Mouse (Mus musculus): Measurements from ENCODE around the gene Emx2. TPM values are rescaled to one million over a fixed set of nuclear protein-coding genes. Genes with fewer than 3 reads are reported as not detected.

The Emx2 gene
- total RNA-seq (2021), result 10 to 100 TPM; 22.5 to 24.7 TPM
- long read RNA-seq, experiment 1, transcript Emx2-201 (3 exons, 2,916 nt), result major isoform, 5 of 11 reads
- long read RNA-seq, experiment 1, partial matches to known transcripts, result 0 of 11 reads
- long read RNA-seq, experiment 1, other reads (novel, unspliced or antisense), result 6 of 11 reads
- long read RNA-seq, experiment 2, transcript Emx2-201 (3 exons, 2,916 nt), result major isoform, 7 of 36 reads
- long read RNA-seq, experiment 2, partial matches to known transcripts, result 1 of 36 reads
- long read RNA-seq, experiment 2, other reads (novel, unspliced or antisense), result 28 of 36 reads

GRCm38 (mm10) chr19:59457951-59458742 is at the start of gene Emx2:
Gene Emx2, plus strand, starts transcription at chr19:59458372.
- peak; percentile 88 to 94 for DNase-seq (ENCODE audit: low spot score in 2 of 2)

DNA sequence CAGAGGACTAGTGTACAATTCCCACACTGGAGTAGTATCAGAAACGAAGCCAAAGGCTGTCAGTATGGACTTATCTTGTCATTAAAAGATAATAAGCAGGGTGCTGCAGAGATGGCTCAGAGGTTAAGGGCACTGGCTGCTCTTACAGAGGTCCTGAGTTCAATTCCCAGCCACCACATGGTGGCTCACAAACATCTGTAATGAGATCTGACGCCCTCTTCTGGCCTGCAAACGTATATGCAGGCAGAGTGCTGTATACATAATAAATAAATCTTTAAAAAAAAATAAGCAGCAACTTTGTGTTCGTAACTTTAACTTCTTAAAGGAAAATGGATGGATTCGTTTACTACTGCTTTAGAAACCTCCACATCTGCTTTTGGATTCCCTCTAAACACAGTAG is 44.0 kb upstream of the Emx2 start:
- no peak for DNase-seq (ENCODE audit: low spot score in 2 of 2)

- DNase-seq (ENCODE audit: low spot score in 2 of 2), result peak; percentile 95
Measured at GRCm38 (mm10) chr19:59418024-59418423, 40.1 kb upstream of the Emx2 start.

- DNase-seq (ENCODE audit: low spot score in 2 of 2), result no peak
Measured at GRCm38 (mm10) chr19:59418671-59419070, 39.5 kb upstream of the Emx2 start.

GRCm38 (mm10) chr19:59422393-59422792 is 35.8 kb upstream of the Emx2 start:
- DNase-seq (ENCODE audit: low spot score in 2 of 2), result peak in 1 of 2 experiments; percentile 23

GRCm38 (mm10) chr19:59423685-59424084 is 34.5 kb upstream of the Emx2 start:
- no peak for DNase-seq (ENCODE audit: low spot score in 2 of 2)

DNA sequence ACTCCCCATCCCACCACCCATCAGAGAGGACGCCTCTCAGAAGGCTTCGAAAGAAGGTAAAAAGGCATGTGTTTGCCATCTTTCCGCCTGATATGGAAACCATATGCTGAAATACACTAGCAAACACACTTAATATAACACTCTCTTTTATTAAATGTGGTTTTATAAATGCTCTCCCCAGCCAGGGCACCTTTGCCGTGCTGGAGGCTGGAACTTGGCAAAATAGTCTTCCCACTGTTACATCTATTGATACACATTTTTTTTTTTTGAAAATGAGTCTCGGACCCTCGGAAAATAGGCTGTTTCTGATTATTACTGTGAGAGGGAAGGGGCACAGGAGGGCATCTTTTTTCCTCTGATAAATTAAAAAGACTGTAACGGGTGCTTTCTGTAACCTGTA is 33.2 kb upstream of the Emx2 start:
- DNase-seq (ENCODE audit: low spot score in 2 of 2), result no peak

GRCm38 (mm10) chr19:59432286-59432685 is 25.9 kb upstream of the Emx2 start:
- DNase-seq (ENCODE audit: low spot score in 2 of 2), result no peak

DNA sequence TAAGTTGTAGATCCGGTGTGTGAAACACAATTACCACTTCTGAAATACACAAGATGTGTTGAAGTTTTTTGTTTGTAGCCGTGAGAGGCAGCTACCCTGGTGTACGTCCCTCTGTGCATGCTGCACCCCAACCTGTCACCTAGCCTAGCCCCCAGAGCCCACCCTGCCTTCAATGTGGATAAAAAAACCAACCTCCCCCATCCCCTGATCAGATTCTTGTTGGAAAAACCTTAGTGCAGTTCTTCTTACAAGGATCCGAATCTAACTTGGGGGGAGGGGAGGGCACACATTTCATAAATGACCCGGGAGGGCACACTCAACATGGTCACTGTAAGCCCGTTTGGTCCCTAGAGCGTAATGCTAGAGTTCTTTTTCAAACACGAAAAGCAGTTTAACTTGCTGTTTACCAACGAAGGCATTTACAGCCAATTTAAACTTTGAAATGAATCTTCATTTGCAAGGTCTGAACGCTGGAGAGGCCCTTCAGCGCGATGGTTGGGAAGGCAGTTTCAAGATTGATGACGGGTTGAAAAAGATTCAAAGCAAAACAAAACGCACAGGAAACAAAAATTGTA is 7.5 kb upstream of the Emx2 start:
- DNase-seq (ENCODE audit: low spot score in 2 of 2), result no peak

GRCm38 (mm10) chr19:59451441-59451951 is 6.7 kb upstream of the Emx2 start:
- no peak for DNase-seq (ENCODE audit: low spot score in 2 of 2)

DNA sequence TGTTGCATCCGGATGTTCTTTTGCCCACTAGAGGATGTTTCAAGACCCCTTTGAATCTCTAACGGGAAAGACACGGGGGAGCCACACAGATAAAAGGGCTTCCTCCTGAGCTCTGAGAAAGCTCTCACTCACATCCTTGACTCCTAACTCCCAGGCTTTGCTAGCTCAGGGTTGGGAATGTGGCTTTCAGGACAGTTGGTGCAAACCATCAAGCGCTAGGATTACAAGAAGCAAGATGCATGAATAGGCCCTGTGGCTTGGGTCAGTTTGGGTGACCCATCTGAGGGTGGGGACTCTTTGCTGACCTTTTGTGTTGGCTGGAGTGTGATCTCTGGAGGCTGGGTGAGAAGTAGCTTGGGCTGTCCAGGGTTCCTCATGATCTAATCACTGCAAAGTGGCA is 5.9 kb upstream of the Emx2 start:
- DNase-seq (ENCODE audit: low spot score in 2 of 2), result no peak

- DNase-seq (ENCODE audit: low spot score in 2 of 2), result no peak
Measured at GRCm38 (mm10) chr19:59453591-59453990, 4.6 kb upstream of the Emx2 start.

DNA sequence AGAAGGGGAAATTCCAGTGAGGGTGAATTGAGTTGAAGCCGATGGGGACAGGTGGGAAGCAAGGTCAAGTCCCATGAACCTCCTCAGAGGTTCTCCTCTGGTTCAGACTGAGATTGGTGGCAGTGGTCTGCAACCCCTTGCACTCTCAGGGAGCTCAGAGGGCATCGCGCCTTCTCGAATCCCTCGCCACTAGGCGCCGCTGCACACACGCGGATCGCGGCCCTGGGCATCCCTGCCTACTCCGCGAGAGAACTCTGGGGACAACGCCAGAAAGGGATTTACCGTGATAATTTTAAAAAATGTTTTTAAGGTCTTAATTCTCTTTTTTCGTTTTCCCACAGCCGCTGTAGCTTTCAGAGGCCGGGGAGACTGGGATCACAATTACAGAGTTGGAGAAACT is 4.0 kb upstream of the Emx2 start:
- peak; percentile 85 to 87 for DNase-seq (ENCODE audit: low spot score in 2 of 2)

DNA sequence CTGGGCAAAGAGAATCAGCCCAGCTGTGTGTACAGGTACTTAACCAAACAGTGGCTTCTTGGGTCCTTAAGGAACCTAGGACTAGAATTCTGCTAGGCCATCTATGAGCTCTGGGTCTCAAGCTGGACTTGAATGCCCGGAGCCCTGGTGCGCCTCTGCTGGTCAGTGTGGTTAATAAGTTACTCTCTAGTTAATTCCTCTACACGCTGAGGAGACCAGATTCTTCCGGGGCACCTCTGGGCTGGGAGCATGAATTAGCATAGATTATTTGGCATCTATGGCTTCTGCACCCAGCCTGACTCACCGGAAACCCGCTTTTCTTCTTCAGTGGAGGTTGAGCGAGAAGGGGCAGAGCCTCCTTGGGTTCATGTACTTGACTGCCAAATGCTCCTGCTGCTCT is 2.5 kb upstream of the Emx2 start:
- no peak for DNase-seq (ENCODE audit: low spot score in 2 of 2)

DNA sequence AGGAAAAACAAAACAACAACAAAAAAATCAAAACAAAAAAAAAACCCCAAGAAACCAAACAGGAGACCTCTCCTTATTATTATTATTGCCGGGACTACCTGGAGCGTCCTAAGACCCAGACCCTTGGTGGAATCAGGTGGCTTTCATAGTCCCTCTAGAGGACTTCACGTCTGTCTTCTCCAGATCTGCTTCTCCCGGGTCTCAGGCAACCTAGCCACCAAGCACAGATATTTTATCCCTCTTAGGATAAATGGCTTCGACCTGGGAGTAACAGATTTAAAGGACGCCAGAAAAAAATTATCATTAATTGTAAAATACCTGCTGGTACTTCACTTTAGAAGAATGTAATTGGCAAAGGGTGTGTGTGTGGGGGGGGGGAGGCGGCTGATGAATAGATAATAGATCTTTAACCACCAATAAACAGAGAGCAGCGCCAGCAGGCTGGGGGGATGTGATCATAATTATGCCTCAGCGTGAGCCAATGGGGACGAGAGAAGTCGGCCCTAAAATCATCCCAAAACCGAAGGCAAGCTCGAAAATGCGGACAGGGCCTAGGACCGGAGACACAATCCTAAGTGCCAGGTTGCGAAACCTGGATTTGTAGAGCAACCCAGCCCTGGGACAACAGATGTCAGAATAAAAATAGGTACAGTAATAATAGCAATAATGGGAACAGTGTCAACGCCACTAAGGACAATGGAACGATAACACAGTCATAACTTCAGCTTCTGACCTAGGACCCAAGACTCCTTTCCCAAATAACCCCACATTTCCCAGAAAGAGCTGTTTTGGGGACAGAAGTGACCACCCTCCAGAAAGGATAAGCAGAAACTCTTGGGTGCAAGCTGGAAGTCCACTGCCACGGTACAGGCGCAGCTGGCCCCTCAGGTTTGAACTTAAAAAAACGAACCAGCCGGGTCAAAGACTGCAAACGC is 894 bp upstream of the Emx2 start:
- peak; percentile 80 to 95 for DNase-seq (ENCODE audit: low spot score in 2 of 2)

GRCm38 (mm10) chr19:59458743-59459135 is 567 bp downstream of the Emx2 start:
- DNase-seq (ENCODE audit: low spot score in 2 of 2), result no peak

DNA sequence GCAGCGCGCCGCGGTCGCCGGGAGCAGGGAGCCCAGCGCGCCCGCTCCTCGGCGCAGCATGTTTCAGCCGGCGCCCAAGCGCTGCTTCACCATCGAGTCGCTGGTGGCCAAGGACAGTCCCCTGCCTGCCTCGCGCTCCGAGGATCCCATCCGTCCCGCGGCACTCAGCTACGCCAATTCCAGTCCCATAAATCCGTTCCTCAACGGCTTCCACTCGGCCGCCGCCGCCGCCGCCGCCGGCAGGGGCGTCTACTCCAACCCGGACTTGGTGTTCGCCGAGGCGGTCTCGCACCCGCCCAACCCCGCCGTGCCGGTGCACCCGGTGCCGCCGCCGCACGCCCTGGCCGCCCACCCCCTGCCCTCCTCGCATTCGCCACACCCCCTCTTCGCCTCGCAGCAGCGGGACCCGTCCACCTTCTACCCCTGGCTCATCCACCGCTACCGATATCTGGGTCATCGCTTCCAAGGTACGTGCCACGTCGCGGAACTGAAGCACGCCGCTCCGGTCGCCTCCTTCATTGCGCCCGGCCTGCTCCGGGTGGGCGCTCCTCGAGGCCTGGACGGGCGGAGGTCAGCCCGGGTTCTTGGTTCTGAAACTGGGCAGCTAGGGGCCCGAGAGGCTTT is 1.1 kb downstream of the Emx2 start:
- DNase-seq (ENCODE audit: low spot score in 2 of 2), result peak in 1 of 2 experiments; percentile 49

DNA sequence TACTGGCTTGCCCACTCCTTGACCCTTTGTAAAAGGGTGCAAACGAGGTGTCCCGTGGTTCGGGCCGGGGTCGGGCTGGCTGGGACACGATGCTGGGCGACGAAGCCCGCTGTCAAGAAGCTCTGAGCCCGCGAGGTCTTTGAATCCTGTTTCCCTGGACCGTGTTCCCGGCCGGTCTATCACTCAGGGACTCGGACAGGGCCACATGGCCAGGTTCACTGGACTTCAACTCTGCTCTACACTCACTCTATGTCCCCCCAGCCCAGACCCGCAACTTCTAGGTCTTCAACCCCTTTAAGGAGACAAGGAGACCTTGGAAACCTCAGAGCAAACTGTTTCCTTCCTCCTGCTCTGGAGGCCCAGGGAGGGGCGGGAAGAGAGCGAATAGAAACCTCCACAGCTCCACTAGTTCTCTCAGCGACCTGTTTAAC is 1.7 kb downstream of the Emx2 start:
- DNase-seq (ENCODE audit: low spot score in 2 of 2), result no peak

GRCm38 (mm10) chr19:59460328-59461115 is 2.4 kb downstream of the Emx2 start:
- peak in 1 of 2 experiments; percentile 48 for DNase-seq (ENCODE audit: low spot score in 2 of 2)

Measured in layer of hippocampus, postnatal 14 days (tissue).